Mouse (Mus musculus) Muller cell, postnatal 12 days (primary cell): ENCODE data around the gene Sucnr1.

Source experiments
- DNase-seq: peaks from one replicate; pipeline ENCODE4 v3.0.0-alpha.2; 2015; ENCODE audit errors: inconsistent ontology term

Gene Sucnr1

GRCm38 (mm10) chr3:60111889-60112646 is 30.4 kb downstream of the Sucnr1 start:
- DNase-seq: peak; percentile 56

- peak; percentile 77 for DNase-seq
Measured at GRCm38 (mm10) chr3:60114571-60114970, 32.9 kb downstream of the Sucnr1 start.

GRCm38 (mm10) chr3:60121449-60121848 is 39.8 kb downstream of the Sucnr1 start:
- no peak for DNase-seq

GRCm38 (mm10) chr3:60123859-60124794 is 42.5 kb downstream of the Sucnr1 start:
- peak; percentile 25 for DNase-seq

GRCm38 (mm10) chr3:60126564-60126963 is 44.9 kb downstream of the Sucnr1 start:
- no peak for DNase-seq

- DNase-seq: no peak
Measured at GRCm38 (mm10) chr3:60128282-60128681, 46.6 kb downstream of the Sucnr1 start.

- DNase-seq: peak; percentile 11
Measured at GRCm38 (mm10) chr3:60135801-60136200, 54.1 kb downstream of the Sucnr1 start.
